Mouse (Mus musculus) midbrain, embryonic 15.5 days (tissue): ENCODE measurements around the gene Fndc3a. TPM values are rescaled to one million over a fixed set of nuclear protein-coding genes. Genes with fewer than 3 reads are reported as not detected.

Experiments used
- ATAC-seq: fragments of 200-750 bp; cut with Nextera tagmentation; replicated peaks from 2 replicates; pipeline ENCODE4 v1.8.0; 2017; ENCODE audit warnings: moderate TSS enrichment
- H3K27ac ChIP-seq: fragments of 300-500 bp; sonication (generic); 2 replicates; pipeline ENCODE4 v1.5.1; 2015; ENCODE audit warnings: mild to moderate bottlenecking, inconsistent platforms
- H3K27me3 ChIP-seq: fragments of 300-500 bp; sonication (generic); replicated peaks from 2 replicates; pipeline ENCODE4 v1.6.1; 2015; ENCODE audit warnings: inconsistent platforms
- H3K36me3 ChIP-seq: fragments of 300-500 bp; sonication (generic); replicated peaks from 2 replicates; pipeline ENCODE4 v1.6.1; 2015; ENCODE audit warnings: inconsistent platforms
- H3K4me1 ChIP-seq: fragments of 300-500 bp; sonication (generic); 2 replicates; pipeline ENCODE4 v1.6.1; 2015; ENCODE audit warnings: inconsistent platforms
- H3K4me2 ChIP-seq: fragments of 300-500 bp; sonication (generic); 2 replicates; pipeline ENCODE4 v1.6.1; 2015; ENCODE audit warnings: inconsistent platforms, mild to moderate bottlenecking, moderate library complexity
- H3K4me3 ChIP-seq: fragments of 300-500 bp; sonication (generic); 2 replicates; pipeline ENCODE4 v1.5.1; 2015; ENCODE audit warnings: mild to moderate bottlenecking, inconsistent platforms
- H3K9ac ChIP-seq: fragments of 300-500 bp; sonication (generic); 2 replicates; pipeline ENCODE4 v1.6.1; 2015; ENCODE audit warnings: mild to moderate bottlenecking, inconsistent platforms
- H3K9me3 ChIP-seq: fragments of 300-500 bp; sonication (generic); 2 replicates; pipeline ENCODE4 v1.6.1; 2016; ENCODE audit warnings: inconsistent platforms
- WGBS: fragments of 180-500 bp; shearing (Covaris S2); methylation state at CpG from one replicate; pipeline ENCODE4 v1.1.7; 2015; ENCODE audit warnings: mixed read lengths; 5-methylcytosine and 5-hydroxymethylcytosine counted together
- polyA plus RNA-seq: library from polyadenylated mRNA; unstranded; fragments of >200 nt; fragmentation: Nextera tagmentation; extraction: Ambion mirVana; gene quantifications from 2 replicates; pipeline ENCODE4 v1.2.1, GENCODE M21; 2015

Fndc3a gene
- polyA plus RNA-seq, 1 experiment from 2014 or later: 60.7 TPM

- WGBS: 42% methylated on average over 4 of the region's 4 CpGs
- Histone ChIP-seq H3K4me3 (peak overlapping the region; percentile 69; the same call in 1 of the 2 replicates), H3K4me2 (peak overlapping the region; percentile 81), H3K9ac (no peak overlapping the region), H3K4me1 (peaks cover 14% of the 10 kb centered on the region; the same call in 1 of the 2 replicates), H3K27me3 (0 out of 2 replicates have a peak, but pooled peaks cover 2% of the 10 kb centered on the region), H3K36me3 (no peaks in the 10 kb centered on the region), H3K9me3 (no peaks in the 10 kb centered on the region), H3K27ac (no peak overlapping the region)
- no peak for ATAC-seq
Measured at GRCm38 (mm10) chr14:72711130-72711529, 1.3 kb upstream of the Fndc3a start.

- peak overlapping the region; percentile 81 for H3K4me2 ChIP-seq
- H3K36me3 ChIP-seq: no peaks in the 10 kb centered on the region
- H3K9me3 ChIP-seq: no peaks in the 10 kb centered on the region
- peak overlapping the region; percentile 90 for H3K27ac ChIP-seq
- 1% methylated on average over 38 of the region's 38 CpGs for WGBS
- no peaks in the 10 kb centered on the region for H3K27me3 ChIP-seq
- H3K4me3 ChIP-seq: peak overlapping the region; percentile 69
- ATAC-seq: peak; percentile 65
- peaks cover 14% of the 10 kb centered on the region; the same call in 1 of the 2 replicates for H3K4me1 ChIP-seq
- H3K9ac ChIP-seq: peak overlapping the region; percentile 74
Measured at GRCm38 (mm10) chr14:72710341-72711027, 681 bp upstream of the Fndc3a start.

GRCm38 (mm10) chr14:72709091-72709709 is 603 bp downstream of the Fndc3a start:
- H3K27me3 ChIP-seq: no peaks in the 10 kb centered on the region
- peak overlapping the region; percentile 74 for H3K9ac ChIP-seq
- peak overlapping the region; percentile 81 for H3K4me2 ChIP-seq
- H3K27ac ChIP-seq: peak overlapping the region; percentile 90
- no peaks in the 10 kb centered on the region for H3K36me3 ChIP-seq
- peaks cover 14% of the 10 kb centered on the region; the same call in 1 of the 2 replicates for H3K4me1 ChIP-seq
- H3K4me3 ChIP-seq: peak overlapping the region; percentile 69
- ATAC-seq: peak; percentile 79; the same call in 1 of the 2 replicates
- no peaks in the 10 kb centered on the region for H3K9me3 ChIP-seq
- WGBS: under 1% methylated on average over 69 of the region's 70 CpGs

- peak overlapping the region; percentile 69 for H3K4me3 ChIP-seq
- H3K9me3 ChIP-seq: no peaks in the 10 kb centered on the region
- WGBS: 28% methylated on average over 11 of the region's 11 CpGs
- H3K36me3 ChIP-seq: no peaks in the 10 kb centered on the region
- no peak for ATAC-seq
- peak overlapping the region; percentile 74; the same call in 1 of the 2 replicates for H3K9ac ChIP-seq
- peaks cover 14% of the 10 kb centered on the region; the same call in 1 of the 2 replicates for H3K4me1 ChIP-seq
- H3K27me3 ChIP-seq: no peaks in the 10 kb centered on the region
- H3K4me2 ChIP-seq: peak overlapping the region; percentile 81
- H3K27ac ChIP-seq: peak overlapping the region; percentile 90; the same call in 1 of the 2 replicates
Measured at GRCm38 (mm10) chr14:72708581-72708991, 1.2 kb downstream of the Fndc3a start.

GRCm38 (mm10) chr14:72700056-72700455 is 9.7 kb downstream of the Fndc3a start:
- Histone ChIP-seq H3K4me3 (no peak overlapping the region), H3K4me2 (no peak overlapping the region), H3K9ac (no peak overlapping the region), H3K9me3 (no peaks in the 10 kb centered on the region), H3K27me3 (no peaks in the 10 kb centered on the region), H3K27ac (no peak overlapping the region), H3K36me3 (no peaks in the 10 kb centered on the region), H3K4me1 (no peaks in the 10 kb centered on the region)
- WGBS: 93% methylated on average over 5 of the region's 5 CpGs
- no peak for ATAC-seq

- ATAC-seq: no peak
- Histone ChIP-seq H3K36me3 (no peaks in the 10 kb centered on the region), H3K27ac (no peak overlapping the region), H3K9me3 (no peaks in the 10 kb centered on the region), H3K4me3 (no peak overlapping the region), H3K4me1 (no peaks in the 10 kb centered on the region), H3K4me2 (no peak overlapping the region), H3K9ac (no peak overlapping the region), H3K27me3 (no peaks in the 10 kb centered on the region)
- WGBS: 93% methylated on average over 1 of the region's 1 CpGs
Measured at GRCm38 (mm10) chr14:72691406-72691805, 18.4 kb downstream of the Fndc3a start.

GRCm38 (mm10) chr14:72689525-72689924 is 20.3 kb downstream of the Fndc3a start:
- no peak overlapping the region for H3K27ac ChIP-seq
- no peak overlapping the region for H3K9ac ChIP-seq
- no peaks in the 10 kb centered on the region for H3K9me3 ChIP-seq
- no peak overlapping the region for H3K4me2 ChIP-seq
- no peak overlapping the region for H3K4me3 ChIP-seq
- no peaks in the 10 kb centered on the region for H3K4me1 ChIP-seq
- H3K27me3 ChIP-seq: no peaks in the 10 kb centered on the region
- no peak for ATAC-seq
- no peaks in the 10 kb centered on the region for H3K36me3 ChIP-seq

- H3K4me2 ChIP-seq: no peak overlapping the region
- ATAC-seq: no peak
- H3K27me3 ChIP-seq: no peaks in the 10 kb centered on the region
- WGBS: 80% methylated on average over 4 of the region's 4 CpGs
- H3K9me3 ChIP-seq: no peaks in the 10 kb centered on the region
- H3K9ac ChIP-seq: no peak overlapping the region
- H3K27ac ChIP-seq: no peak overlapping the region
- no peaks in the 10 kb centered on the region for H3K36me3 ChIP-seq
- H3K4me1 ChIP-seq: no peaks in the 10 kb centered on the region
- H3K4me3 ChIP-seq: no peak overlapping the region
Measured at GRCm38 (mm10) chr14:72684857-72685370, 24.9 kb downstream of the Fndc3a start.

GRCm38 (mm10) chr14:72677247-72677646 is 32.6 kb downstream of the Fndc3a start:
- Histone ChIP-seq H3K36me3 (no peaks in the 10 kb centered on the region), H3K27ac (no peak overlapping the region), H3K9me3 (no peaks in the 10 kb centered on the region), H3K4me1 (no peaks in the 10 kb centered on the region), H3K4me3 (no peak overlapping the region), H3K4me2 (no peak overlapping the region), H3K27me3 (no peaks in the 10 kb centered on the region), H3K9ac (no peak overlapping the region)
- ATAC-seq: no peak
- 86% methylated on average over 3 of the region's 3 CpGs for WGBS

- Histone ChIP-seq H3K4me1 (no peaks in the 10 kb centered on the region), H3K27ac (no peak overlapping the region), H3K36me3 (no peaks in the 10 kb centered on the region), H3K9me3 (no peaks in the 10 kb centered on the region), H3K4me3 (no peak overlapping the region), H3K27me3 (no peaks in the 10 kb centered on the region), H3K4me2 (no peak overlapping the region), H3K9ac (no peak overlapping the region)
- no peak for ATAC-seq
- WGBS: 95% methylated on average over 3 of the region's 3 CpGs
Measured at GRCm38 (mm10) chr14:72671911-72672310, 37.9 kb downstream of the Fndc3a start.

- ATAC-seq: no peak
- WGBS: 98% methylated on average over 2 of the region's 2 CpGs
- no peak overlapping the region for H3K4me3 ChIP-seq
- H3K4me1 ChIP-seq: no peaks in the 10 kb centered on the region
- H3K4me2 ChIP-seq: no peak overlapping the region
- no peaks in the 10 kb centered on the region for H3K36me3 ChIP-seq
- H3K27me3 ChIP-seq: no peaks in the 10 kb centered on the region
- no peak overlapping the region for H3K27ac ChIP-seq
- H3K9me3 ChIP-seq: no peaks in the 10 kb centered on the region
- H3K9ac ChIP-seq: no peak overlapping the region
Measured at GRCm38 (mm10) chr14:72670987-72671386, 38.8 kb downstream of the Fndc3a start.

GRCm38 (mm10) chr14:72649268-72649667 is 60.5 kb downstream of the Fndc3a start:
- Histone ChIP-seq H3K4me2 (no peak overlapping the region), H3K9ac (no peak overlapping the region), H3K4me1 (no peaks in the 10 kb centered on the region), H3K36me3 (no peaks in the 10 kb centered on the region), H3K9me3 (no peaks in the 10 kb centered on the region), H3K4me3 (no peak overlapping the region), H3K27ac (no peak overlapping the region), H3K27me3 (no peaks in the 10 kb centered on the region)
- ATAC-seq: no peak
